Mouse (Mus musculus) E14TG2a.4 (cell line): ENCODE data around the gene Psat1.

Source experiments
- CTCF ChIP-seq: conservative IDR thresholded peaks from 2 replicates; pipeline ENCODE4 v1.5.1; 2014; ENCODE audit warnings: low read length
- NANOG ChIP-seq: IDR thresholded peaks from 2 replicates; pipeline ENCODE4 v1.6.1; 2014; ENCODE audit warnings: borderline replicate concordance, low read length, mixed read lengths
- POU5F1 ChIP-seq: IDR thresholded peaks from 2 replicates; pipeline ENCODE4 v1.6.1; 2014; ENCODE audit warnings: low read length, borderline replicate concordance

DNA sequence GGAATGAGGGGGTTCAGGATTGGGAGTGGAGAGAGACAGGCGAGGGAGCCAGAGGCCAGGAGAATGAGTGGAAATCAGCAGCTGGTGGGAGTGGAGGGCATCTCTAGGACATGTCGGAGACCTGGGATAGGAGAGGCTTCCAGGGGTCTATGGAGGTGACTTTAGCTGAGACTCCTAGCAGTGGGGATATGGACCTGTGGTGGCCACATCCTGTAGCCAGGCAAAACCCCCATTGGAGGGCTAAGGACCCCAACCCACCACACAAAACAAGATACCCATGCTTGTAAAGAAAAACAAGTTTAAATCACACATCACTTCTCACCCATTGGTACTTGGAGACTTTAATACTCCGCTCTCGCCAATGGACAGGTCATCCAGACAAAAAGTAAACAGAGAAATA lies 58.7 kb downstream of the Psat1 start:
- TF ChIP-seq CTCF (no peak), NANOG (no peak), POU5F1 (no peak)
